Mouse (Mus musculus): ENCODE data around the gene Pck2. TPM values are rescaled to one million over a fixed set of nuclear protein-coding genes. Genes with fewer than 3 reads are reported as not detected.

The Pck2 gene
- polyA plus RNA-seq, 1 experiment, result 60.8 TPM

GRCm38 (mm10) chr14:55520451-55521361 is 19.4 kb upstream of the Pck2 start:
- Histone ChIP-seq H3K27ac (ENCODE audit: control insufficient read depth, insufficient read depth, low read depth, low read length, poor library complexity) (no peak overlapping the region), H3K4me3 (replicated peaks; ENCODE audit: control insufficient read depth, low read depth, low read length) (no peak overlapping the region), H3K4me1 (ENCODE audit: control insufficient read depth, insufficient read depth, low read length) (no peaks in the 10 kb centered on the region)
- no peak for TF ChIP-seq CTCF (IDR thresholded peaks at IDR 0.05; ENCODE audit: control insufficient read depth, insufficient read depth, low read length)
- no peak for TF ChIP-seq POLR2A (IDR thresholded peaks at IDR 0.05; ENCODE audit: borderline replicate concordance, control insufficient read depth, low read depth, low read length)
- 3% methylated on average over 61 of the region's 61 CpGs for WGBS

DNA sequence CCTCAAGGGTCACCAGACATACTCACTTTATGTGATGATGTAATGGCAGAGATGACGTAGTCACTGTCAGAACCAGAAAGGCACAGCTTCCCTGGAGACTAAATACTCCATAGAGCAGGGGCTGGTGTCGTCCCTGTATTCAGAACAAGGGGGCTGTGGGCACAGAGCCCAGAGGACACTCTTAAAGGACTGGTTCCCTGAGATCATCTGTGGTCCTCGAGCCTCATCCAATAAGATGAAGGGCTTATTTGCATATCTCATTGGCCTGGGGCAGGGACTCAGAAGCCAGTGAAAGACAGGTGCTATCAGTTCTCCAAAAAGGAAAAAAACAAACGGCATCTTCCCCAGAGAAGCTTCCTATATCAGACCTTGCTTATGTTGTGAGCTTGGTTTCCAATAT is 16.0 kb upstream of the Pck2 start:
- 42% methylated on average over 4 of the region's 4 CpGs for WGBS
- TF ChIP-seq CTCF (IDR thresholded peaks at IDR 0.05; ENCODE audit: control insufficient read depth, insufficient read depth, low read length), result no peak
- no peak for TF ChIP-seq POLR2A (IDR thresholded peaks at IDR 0.05; ENCODE audit: borderline replicate concordance, control insufficient read depth, low read depth, low read length)
- no peak overlapping the region for H3K27ac ChIP-seq (ENCODE audit: control insufficient read depth, insufficient read depth, low read depth, low read length, poor library complexity)
- no peaks in the 10 kb centered on the region for H3K4me1 ChIP-seq (ENCODE audit: control insufficient read depth, insufficient read depth, low read length)
- H3K4me3 ChIP-seq (replicated peaks; ENCODE audit: control insufficient read depth, low read depth, low read length), result no peak overlapping the region

DNA sequence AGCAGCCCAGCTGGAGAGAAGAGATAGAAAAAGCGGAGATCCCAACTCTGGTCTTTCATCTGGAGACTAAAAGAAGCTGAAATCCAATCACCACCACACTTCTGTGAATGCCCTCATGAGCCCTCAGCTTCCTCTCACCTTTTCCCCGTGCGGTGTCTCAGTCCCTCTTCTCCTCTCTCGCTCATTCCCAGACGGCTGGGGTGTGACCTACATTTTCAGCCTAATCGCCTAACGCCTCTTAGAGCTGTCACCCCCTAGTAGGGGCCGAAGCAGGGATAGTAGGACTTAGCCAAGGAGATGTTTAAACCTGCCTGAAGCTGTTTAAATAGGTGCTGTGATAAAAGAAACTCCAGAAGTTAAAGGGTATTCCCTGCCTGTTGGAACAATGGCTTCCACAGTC is 15.3 kb upstream of the Pck2 start, which contains the start of gene Nrl:
TSS of gene Nrl (minus strand) at position 197 of the 400 bp plus-strand sequence.
- 51% methylated on average over 8 of the region's 8 CpGs for WGBS
- H3K4me1 ChIP-seq (ENCODE audit: control insufficient read depth, insufficient read depth, low read length), result no peaks in the 10 kb centered on the region
- no peak within 1 kb of the TSS for H3K27ac ChIP-seq (ENCODE audit: control insufficient read depth, insufficient read depth, low read depth, low read length, poor library complexity)
- TF ChIP-seq CTCF (IDR thresholded peaks at IDR 0.05; ENCODE audit: control insufficient read depth, insufficient read depth, low read length) (no peak), POLR2A (IDR thresholded peaks at IDR 0.05; ENCODE audit: borderline replicate concordance, control insufficient read depth, low read depth, low read length) (no peak)
- H3K4me3 ChIP-seq (replicated peaks; ENCODE audit: control insufficient read depth, low read depth, low read length), result no peak within 1 kb of the TSS

GRCm38 (mm10) chr14:55526674-55527073 is 13.4 kb upstream of the Pck2 start:
- H3K27ac ChIP-seq (ENCODE audit: control insufficient read depth, insufficient read depth, low read depth, low read length, poor library complexity), result no peak overlapping the region
- H3K4me3 ChIP-seq (replicated peaks; ENCODE audit: control insufficient read depth, low read depth, low read length), result no peak overlapping the region
- TF ChIP-seq POLR2A (IDR thresholded peaks at IDR 0.05; ENCODE audit: borderline replicate concordance, control insufficient read depth, low read depth, low read length), result no peak
- TF ChIP-seq CTCF (IDR thresholded peaks at IDR 0.05; ENCODE audit: control insufficient read depth, insufficient read depth, low read length), result no peak
- no peaks in the 10 kb centered on the region for H3K4me1 ChIP-seq (ENCODE audit: control insufficient read depth, insufficient read depth, low read length)
- 76% methylated on average over 2 of the region's 2 CpGs for WGBS

- WGBS, result 10% methylated on average over 3 of the region's 3 CpGs
Observed at GRCm38 (mm10) chr14:55527940-55528339, 12.1 kb upstream of the Pck2 start.

GRCm38 (mm10) chr14:55536116-55536745 is 3.8 kb upstream of the Pck2 start:
- Histone ChIP-seq H3K4me1 (ENCODE audit: control insufficient read depth, insufficient read depth, low read length) (no peaks in the 10 kb centered on the region), H3K4me3 (replicated peaks; ENCODE audit: control insufficient read depth, low read depth, low read length) (no peak overlapping the region), H3K27ac (ENCODE audit: control insufficient read depth, insufficient read depth, low read depth, low read length, poor library complexity) (no peak overlapping the region)
- 65% methylated on average over 6 of the region's 6 CpGs for WGBS
- TF ChIP-seq POLR2A (IDR thresholded peaks at IDR 0.05; ENCODE audit: borderline replicate concordance, control insufficient read depth, low read depth, low read length), result no peak
- peak; percentile 91 for TF ChIP-seq CTCF (IDR thresholded peaks at IDR 0.05; ENCODE audit: control insufficient read depth, insufficient read depth, low read length)

More at GRCm38 (mm10) chr14:55527940-55528339, 12.1 kb upstream of the Pck2 start:
- Histone ChIP-seq H3K27ac (ENCODE audit: control insufficient read depth, insufficient read depth, low read depth, low read length, poor library complexity) (no peak overlapping the region), H3K4me1 (ENCODE audit: control insufficient read depth, insufficient read depth, low read length) (no peaks in the 10 kb centered on the region), H3K4me3 (replicated peaks; ENCODE audit: control insufficient read depth, low read depth, low read length) (no peak overlapping the region)
- TF ChIP-seq CTCF (IDR thresholded peaks at IDR 0.05; ENCODE audit: control insufficient read depth, insufficient read depth, low read length), result no peak; the same call in 1 of the 2 replicates
- no peak for TF ChIP-seq POLR2A (IDR thresholded peaks at IDR 0.05; ENCODE audit: borderline replicate concordance, control insufficient read depth, low read depth, low read length)

DNA sequence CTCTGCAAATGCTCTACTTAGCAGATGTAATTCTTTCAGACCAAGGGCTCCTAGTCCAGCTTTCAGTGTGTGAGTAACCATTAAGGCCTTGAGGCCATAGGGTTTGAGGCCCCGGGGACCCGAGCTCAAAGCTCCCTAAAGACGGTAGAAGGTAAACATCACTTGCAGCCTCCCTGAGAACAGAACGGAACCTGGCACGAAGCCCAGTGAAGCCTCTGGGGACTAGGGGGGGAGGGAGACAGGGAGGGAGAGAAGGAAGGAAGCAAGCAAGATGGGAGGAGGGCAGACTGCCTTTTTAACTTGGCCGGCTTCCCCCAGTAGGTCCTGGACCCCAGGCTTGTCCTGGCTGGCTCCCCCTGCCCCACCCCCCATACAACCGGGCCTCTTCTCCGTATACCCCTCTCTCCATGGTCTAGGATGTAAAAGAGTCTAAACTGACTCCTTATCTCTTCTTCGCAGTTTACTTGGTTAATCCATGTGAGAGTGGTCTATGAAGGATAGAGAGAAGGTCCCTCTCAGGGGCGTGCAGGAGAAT is 788 bp downstream of the Pck2 start:
- Histone ChIP-seq H3K4me1 (ENCODE audit: control insufficient read depth, insufficient read depth, low read length) (no peaks in the 10 kb centered on the region), H3K4me3 (replicated peaks; ENCODE audit: control insufficient read depth, low read depth, low read length) (peak overlapping the region; percentile 90), H3K27ac (ENCODE audit: control insufficient read depth, insufficient read depth, low read depth, low read length, poor library complexity) (peak overlapping the region; percentile 91)
- TF ChIP-seq POLR2A (IDR thresholded peaks at IDR 0.05; ENCODE audit: borderline replicate concordance, control insufficient read depth, low read depth, low read length) (no peak; the same call in 1 of the 2 replicates), CTCF (IDR thresholded peaks at IDR 0.05; ENCODE audit: control insufficient read depth, insufficient read depth, low read length) (no peak)
- WGBS, result under 1% methylated on average over 10 of the region's 10 CpGs

- WGBS, result 65% methylated on average over 12 of the region's 12 CpGs
- TF ChIP-seq POLR2A (IDR thresholded peaks at IDR 0.05; ENCODE audit: borderline replicate concordance, control insufficient read depth, low read depth, low read length), result peak; percentile 65; the same call in 1 of the 2 replicates
- TF ChIP-seq CTCF (IDR thresholded peaks at IDR 0.05; ENCODE audit: control insufficient read depth, insufficient read depth, low read length), result no peak
- Histone ChIP-seq H3K4me3 (replicated peaks; ENCODE audit: control insufficient read depth, low read depth, low read length) (peak overlapping the region; percentile 2), H3K27ac (ENCODE audit: control insufficient read depth, insufficient read depth, low read depth, low read length, poor library complexity) (peak overlapping the region; percentile 74), H3K4me1 (ENCODE audit: control insufficient read depth, insufficient read depth, low read length) (no peaks in the 10 kb centered on the region)
Observed at GRCm38 (mm10) chr14:55542268-55542667, 2.2 kb downstream of the Pck2 start.
